Mouse (Mus musculus): ENCODE measurements at regions not wholly inside any gene's neighbourhood (a gene's known extent, or its start where the extent isn't known, plus 50 kb on each side); places are given as distances from the start of the nearest gene placed in this dataset.

DNA sequence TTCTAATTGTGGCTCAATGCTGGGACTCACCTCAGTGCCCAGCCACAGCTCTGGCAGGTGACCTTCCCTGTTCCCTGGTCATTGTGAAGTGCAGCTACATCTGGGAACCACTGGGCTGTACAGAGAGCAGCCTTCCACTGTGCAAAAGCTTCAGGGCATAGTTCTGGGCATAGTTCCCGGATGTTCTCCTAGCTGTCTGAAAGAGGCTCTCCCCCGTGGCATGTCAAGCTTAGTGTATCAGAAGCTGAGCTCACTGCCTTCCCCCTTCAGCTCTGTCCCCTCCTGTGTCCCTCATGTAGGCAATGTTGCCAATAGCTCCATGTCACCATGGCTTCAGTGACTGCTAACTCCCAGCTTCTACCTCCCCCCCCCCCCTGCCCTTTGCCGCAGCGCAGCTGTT lies 75.1 kb downstream of the Foxb1 start:
- Histone ChIP-seq H3K27me3 (ENCODE audit: insufficient read depth, low read length) (0 out of 2 replicates have a peak, but pooled peaks cover 5% of the 10 kb centered on the region), H3K4me1 (replicated peaks; ENCODE audit: low read depth, low read length) (peaks cover 4% of the 10 kb centered on the region; the same call in 1 of the 2 replicates), H3K36me3 (ENCODE audit: insufficient read depth, low read length) (no peaks in the 10 kb centered on the region), H3K4me3 (replicated peaks; ENCODE audit: low read length) (no peak overlapping the region), H3K9me3 (ENCODE audit: low read length) (no peaks in the 10 kb centered on the region)
- TF ChIP-seq NANOG (IDR thresholded peaks at IDR 0.05; ENCODE audit: borderline replicate concordance, low read length), result no peak
- TF ChIP-seq POU5F1 (IDR thresholded peaks at IDR 0.05; ENCODE audit: borderline replicate concordance, low read length), result no peak
- no peak for TF ChIP-seq CTCF (conservative IDR thresholded peaks at IDR 0.05; ENCODE audit: low read length)

DNA sequence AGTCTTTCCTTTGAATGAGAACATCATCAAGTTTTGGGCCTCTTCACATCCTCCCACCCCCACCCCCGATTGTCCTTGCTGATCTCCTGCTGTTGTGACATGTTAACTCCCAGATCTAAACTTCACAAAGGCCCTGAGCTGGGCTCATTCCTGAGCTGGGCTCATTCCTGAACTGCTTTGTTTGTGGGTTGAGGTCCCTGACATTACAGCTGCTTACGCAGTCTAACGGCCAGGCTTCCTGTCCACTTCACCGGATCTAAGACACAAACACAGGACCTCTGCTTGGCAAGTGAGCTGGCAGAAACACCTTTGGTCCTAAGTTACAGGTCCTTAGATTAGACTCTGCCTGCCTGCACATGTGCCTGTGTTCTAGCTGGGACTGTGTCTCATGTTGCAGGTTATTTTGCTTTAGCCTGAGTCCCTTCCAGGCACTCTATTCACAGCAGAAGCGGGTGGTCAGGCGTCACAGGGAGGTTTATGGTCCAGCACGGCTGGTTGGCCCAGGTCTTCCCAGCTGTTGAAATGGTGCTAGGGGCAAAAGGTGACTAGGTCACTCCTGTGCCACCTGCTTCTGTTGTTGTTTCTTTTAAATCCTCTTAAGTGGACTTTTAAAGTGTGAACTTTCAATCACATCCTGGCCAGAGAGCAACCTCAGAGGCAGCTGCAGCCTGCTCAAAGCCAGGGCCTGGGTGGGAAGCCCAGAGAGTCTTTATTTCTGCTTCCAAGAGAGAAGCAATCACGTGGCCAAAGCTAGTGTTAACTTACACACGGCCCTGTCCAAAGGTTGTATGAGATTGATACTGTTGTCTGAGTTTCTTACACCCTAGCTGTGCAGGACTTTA lies 79.1 kb downstream of the Foxb1 start:
- Histone ChIP-seq H3K4me1 (replicated peaks; ENCODE audit: low read depth, low read length) (peaks cover 4% of the 10 kb centered on the region; the same call in 1 of the 2 replicates), H3K4me3 (replicated peaks; ENCODE audit: low read length) (no peak overlapping the region), H3K27me3 (ENCODE audit: insufficient read depth, low read length) (peaks cover 10% of the 10 kb centered on the region), H3K9me3 (ENCODE audit: low read length) (peaks cover 5% of the 10 kb centered on the region; the same call in 1 of the 2 replicates), H3K36me3 (ENCODE audit: insufficient read depth, low read length) (no peaks in the 10 kb centered on the region)
- TF ChIP-seq CTCF (conservative IDR thresholded peaks at IDR 0.05; ENCODE audit: low read length) (no peak), POU5F1 (IDR thresholded peaks at IDR 0.05; ENCODE audit: borderline replicate concordance, low read length) (no peak), NANOG (IDR thresholded peaks at IDR 0.05; ENCODE audit: borderline replicate concordance, low read length) (no peak)

DNA sequence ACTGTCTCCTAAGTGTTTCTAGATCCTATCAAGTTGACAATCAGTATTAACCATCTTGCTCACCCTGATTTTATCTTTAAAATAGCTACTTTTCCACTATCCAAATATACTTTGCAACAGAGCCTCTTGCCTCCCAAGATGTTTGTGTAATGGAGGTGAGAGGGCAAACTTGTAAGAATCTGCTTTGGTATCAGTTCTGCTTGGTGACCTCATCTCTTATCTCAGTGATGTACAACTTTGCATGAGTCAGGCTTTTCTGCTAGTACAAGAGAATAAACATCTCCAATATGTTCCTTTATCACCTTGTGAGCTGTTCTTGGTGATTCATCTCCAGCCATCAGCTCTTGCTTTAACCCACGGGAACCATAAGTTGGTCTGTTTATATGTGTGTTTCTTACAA lies 82.1 kb downstream of the Foxb1 start:
- Histone ChIP-seq H3K4me1 (replicated peaks; ENCODE audit: low read depth, low read length) (peaks cover 4% of the 10 kb centered on the region; the same call in 1 of the 2 replicates), H3K4me3 (replicated peaks; ENCODE audit: low read length) (no peak overlapping the region), H3K36me3 (ENCODE audit: insufficient read depth, low read length) (no peaks in the 10 kb centered on the region), H3K27me3 (ENCODE audit: insufficient read depth, low read length) (peaks cover 24% of the 10 kb centered on the region), H3K9me3 (ENCODE audit: low read length) (peaks cover 5% of the 10 kb centered on the region; the same call in 1 of the 2 replicates)
- TF ChIP-seq CTCF (conservative IDR thresholded peaks at IDR 0.05; ENCODE audit: low read length) (no peak), POU5F1 (IDR thresholded peaks at IDR 0.05; ENCODE audit: borderline replicate concordance, low read length) (no peak), NANOG (IDR thresholded peaks at IDR 0.05; ENCODE audit: borderline replicate concordance, low read length) (no peak)

DNA sequence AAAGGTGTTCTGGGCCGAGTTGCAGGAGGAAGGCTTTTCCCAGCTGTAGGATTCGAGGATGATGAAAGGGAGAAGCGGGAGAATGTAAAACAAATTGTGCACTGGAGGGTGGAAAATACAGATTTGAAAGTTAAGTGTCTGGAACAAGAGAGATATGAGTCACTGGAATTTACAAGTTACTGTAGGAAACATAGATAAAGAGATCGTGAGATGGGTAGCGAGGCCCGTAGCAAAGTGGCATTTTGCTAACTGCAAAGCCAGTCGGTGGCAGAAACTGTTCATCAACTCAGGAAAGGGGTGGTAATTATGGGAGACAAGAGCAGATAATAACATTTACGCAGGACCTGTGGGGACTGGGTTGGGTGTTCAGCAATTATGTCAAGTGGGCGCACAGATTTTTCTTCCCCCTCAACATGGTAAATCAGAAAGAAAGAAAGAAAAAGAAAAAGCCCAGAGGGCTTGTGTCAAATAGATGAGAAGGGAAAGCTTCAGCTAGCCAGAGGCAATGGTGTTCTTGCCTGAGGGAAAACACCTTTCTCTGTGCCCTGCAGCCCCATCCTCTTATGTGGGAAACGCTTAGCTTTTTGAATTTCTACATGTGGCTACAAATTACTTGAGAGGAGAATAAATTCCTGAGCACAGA lies 87.2 kb downstream of the Foxb1 start:
- no peaks in the 10 kb centered on the region for H3K36me3 ChIP-seq (ENCODE audit: insufficient read depth, low read length)
- H3K4me1 ChIP-seq (replicated peaks; ENCODE audit: low read depth, low read length), result peaks cover 26% of the 10 kb centered on the region
- TF ChIP-seq POU5F1 (IDR thresholded peaks at IDR 0.05; ENCODE audit: borderline replicate concordance, low read length) (no peak), CTCF (conservative IDR thresholded peaks at IDR 0.05; ENCODE audit: low read length) (no peak), NANOG (IDR thresholded peaks at IDR 0.05; ENCODE audit: borderline replicate concordance, low read length) (no peak)

DNA sequence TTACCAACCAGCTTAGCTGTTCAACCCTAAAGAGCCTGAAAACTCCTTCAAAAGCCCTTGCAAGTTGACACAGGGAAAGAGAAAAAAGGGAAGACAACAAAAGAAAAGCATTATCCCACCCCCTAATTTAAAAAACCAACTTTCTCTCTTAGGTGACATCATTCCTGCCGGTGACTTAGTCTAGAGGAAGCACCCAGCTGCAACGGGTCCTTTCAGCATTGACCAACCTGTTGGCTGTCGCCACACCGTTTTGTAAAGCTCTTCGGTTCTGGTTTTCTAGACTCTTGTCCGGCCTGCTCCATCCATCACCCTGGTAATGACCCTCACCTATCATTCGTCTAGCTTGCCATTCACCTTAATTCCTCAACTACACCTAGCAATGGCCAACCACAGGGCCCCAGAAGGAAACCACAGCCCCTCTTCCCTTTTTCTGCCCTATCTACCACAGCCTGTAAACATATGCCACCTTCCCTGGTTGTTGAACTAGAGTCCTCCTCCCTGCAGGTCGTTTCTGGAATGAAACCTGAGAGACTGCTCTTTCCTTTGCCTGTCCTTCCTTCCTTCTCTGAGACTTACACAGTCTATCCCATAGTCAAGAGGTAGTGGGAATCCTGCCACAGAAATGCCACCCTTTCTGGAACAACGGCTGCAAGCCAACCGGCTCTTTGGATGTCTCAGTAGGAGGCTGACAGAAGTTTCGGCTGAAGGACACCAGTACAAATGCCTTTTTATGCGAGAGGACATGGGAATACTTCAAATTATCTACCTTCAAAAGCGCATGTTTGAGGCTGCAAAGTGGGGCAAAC lies 87.9 kb downstream of the Foxb1 start:
- Histone ChIP-seq H3K9me3 (ENCODE audit: low read length) (no peaks in the 10 kb centered on the region), H3K4me3 (replicated peaks; ENCODE audit: low read length) (no peak overlapping the region), H3K36me3 (ENCODE audit: insufficient read depth, low read length) (no peaks in the 10 kb centered on the region), H3K27me3 (ENCODE audit: insufficient read depth, low read length) (peaks cover 69% of the 10 kb centered on the region), H3K4me1 (replicated peaks; ENCODE audit: low read depth, low read length) (peaks cover 33% of the 10 kb centered on the region)
- no peak for TF ChIP-seq POU5F1 (IDR thresholded peaks at IDR 0.05; ENCODE audit: borderline replicate concordance, low read length)
- no peak for TF ChIP-seq CTCF (conservative IDR thresholded peaks at IDR 0.05; ENCODE audit: low read length)
- TF ChIP-seq NANOG (IDR thresholded peaks at IDR 0.05; ENCODE audit: borderline replicate concordance, low read length), result no peak

More for the DNA sequence above, 87.2 kb downstream of the Foxb1 start:
- no peaks in the 10 kb centered on the region for H3K9me3 ChIP-seq (ENCODE audit: low read length)
- peaks cover 66% of the 10 kb centered on the region for H3K27me3 ChIP-seq (ENCODE audit: insufficient read depth, low read length)
- H3K4me3 ChIP-seq (replicated peaks; ENCODE audit: low read length), result no peak overlapping the region

DNA sequence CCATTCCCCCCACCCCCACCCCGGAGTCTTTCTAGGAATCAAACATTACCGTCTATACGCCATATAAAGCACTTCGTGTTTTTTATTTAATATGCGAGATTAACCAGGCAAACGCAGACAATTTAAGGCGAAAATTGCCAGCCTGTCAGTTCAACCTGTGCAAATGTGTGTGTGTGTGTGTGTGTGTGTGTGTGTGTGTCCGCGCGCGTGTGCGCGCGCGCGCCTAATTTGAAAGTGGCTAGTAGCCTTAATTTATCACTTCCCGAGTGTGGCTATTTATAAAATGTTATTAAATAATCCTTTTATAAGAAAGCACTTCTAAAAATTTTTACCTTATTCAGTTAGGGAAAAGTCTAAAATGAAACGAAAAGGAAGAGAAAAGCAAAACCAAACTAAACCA lies 89.5 kb downstream of the Foxb1 start:
- H3K4me3 ChIP-seq (replicated peaks; ENCODE audit: low read length), result peak overlapping the region; percentile 52
- peaks cover 35% of the 10 kb centered on the region for H3K4me1 ChIP-seq (replicated peaks; ENCODE audit: low read depth, low read length)
- H3K9me3 ChIP-seq (ENCODE audit: low read length), result no peaks in the 10 kb centered on the region
- H3K27me3 ChIP-seq (ENCODE audit: insufficient read depth, low read length), result peaks cover 80% of the 10 kb centered on the region
- TF ChIP-seq NANOG (IDR thresholded peaks at IDR 0.05; ENCODE audit: borderline replicate concordance, low read length) (no peak), POU5F1 (IDR thresholded peaks at IDR 0.05; ENCODE audit: borderline replicate concordance, low read length) (no peak), CTCF (conservative IDR thresholded peaks at IDR 0.05; ENCODE audit: low read length) (no peak)
- no peaks in the 10 kb centered on the region for H3K36me3 ChIP-seq (ENCODE audit: insufficient read depth, low read length)

DNA sequence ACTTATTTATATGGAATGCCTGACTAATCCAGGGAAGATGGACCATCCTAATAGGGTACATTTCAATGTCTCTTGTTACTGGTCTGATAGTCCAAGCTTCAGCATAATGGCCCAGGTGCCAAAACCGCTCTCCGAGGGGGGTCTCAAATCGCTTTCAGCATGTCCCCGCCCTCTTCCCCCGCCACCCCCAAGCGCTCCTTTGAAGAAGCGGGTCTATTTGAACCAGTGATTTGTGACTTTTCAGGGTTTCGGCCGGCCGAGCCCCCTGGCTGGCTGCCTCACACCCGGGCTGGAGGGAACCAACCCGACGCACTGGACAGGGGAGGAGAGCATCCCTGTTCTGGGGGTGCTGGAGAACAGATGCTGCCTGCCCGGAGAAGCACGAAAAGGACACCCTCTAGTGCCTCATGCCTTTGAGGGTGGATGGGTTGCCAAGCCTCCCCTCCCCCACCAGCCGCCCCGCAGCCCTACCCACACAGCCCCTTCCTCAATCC lies 90.1 kb downstream of the Foxb1 start:
- H3K36me3 ChIP-seq (ENCODE audit: insufficient read depth, low read length), result no peaks in the 10 kb centered on the region
- H3K27me3 ChIP-seq (ENCODE audit: insufficient read depth, low read length), result peaks cover 74% of the 10 kb centered on the region
- H3K4me3 ChIP-seq (replicated peaks; ENCODE audit: low read length), result peak overlapping the region; percentile 52
- no peak for TF ChIP-seq NANOG (IDR thresholded peaks at IDR 0.05; ENCODE audit: borderline replicate concordance, low read length)
- TF ChIP-seq POU5F1 (IDR thresholded peaks at IDR 0.05; ENCODE audit: borderline replicate concordance, low read length), result no peak
- no peak for TF ChIP-seq CTCF (conservative IDR thresholded peaks at IDR 0.05; ENCODE audit: low read length)
- H3K9me3 ChIP-seq (ENCODE audit: low read length), result no peaks in the 10 kb centered on the region
- H3K4me1 ChIP-seq (replicated peaks; ENCODE audit: low read depth, low read length), result peaks cover 35% of the 10 kb centered on the region
